Mouse (Mus musculus): ENCODE results near the gene P2rx7.
"Not testable (repeated sequence)": the region's sequence is repeated elsewhere in the genome, so short reads cannot be mapped to it uniquely, and the experiment has no call there.

The P2rx7 gene

GRCm38 (mm10) chr5:122646050-122646449 lies 2.3 kb downstream of the P2rx7 start:
- no peak for DNase-seq (ENCODE audit: low spot score in 2 of 2)

DNA sequence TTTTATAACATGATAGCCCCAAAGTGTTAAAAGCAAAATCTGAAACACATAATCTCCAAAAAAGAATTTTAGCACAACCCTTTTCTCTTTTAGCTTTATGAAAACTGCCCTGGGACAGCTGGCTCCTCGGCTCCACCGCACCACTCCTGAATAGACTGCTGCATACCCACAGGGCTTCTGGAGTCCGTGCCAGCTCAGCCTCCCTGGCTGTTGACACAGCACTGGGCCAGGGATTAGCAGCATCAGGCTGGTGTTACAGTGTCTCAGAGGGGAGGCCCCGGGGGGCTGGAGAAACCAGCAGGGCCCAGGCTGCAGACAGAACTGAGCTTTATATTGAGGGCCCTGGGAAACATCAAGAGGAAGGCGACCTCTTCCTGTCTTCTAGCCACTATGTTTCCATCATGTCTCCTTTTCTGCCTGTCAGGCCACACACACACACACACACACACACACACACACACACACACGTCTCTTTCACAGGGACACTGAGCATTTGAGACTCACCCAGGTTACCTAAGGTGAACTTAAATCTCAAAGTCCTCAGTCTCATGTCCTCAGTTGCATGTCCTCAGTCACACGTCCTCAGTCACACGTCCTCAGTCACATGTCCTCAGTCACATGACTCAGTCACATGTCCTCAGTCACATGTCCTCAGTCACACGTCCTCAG lies 3.7 kb downstream of the P2rx7 start:
- DNase-seq (ENCODE audit: low spot score in 2 of 2), result no peak

DNA sequence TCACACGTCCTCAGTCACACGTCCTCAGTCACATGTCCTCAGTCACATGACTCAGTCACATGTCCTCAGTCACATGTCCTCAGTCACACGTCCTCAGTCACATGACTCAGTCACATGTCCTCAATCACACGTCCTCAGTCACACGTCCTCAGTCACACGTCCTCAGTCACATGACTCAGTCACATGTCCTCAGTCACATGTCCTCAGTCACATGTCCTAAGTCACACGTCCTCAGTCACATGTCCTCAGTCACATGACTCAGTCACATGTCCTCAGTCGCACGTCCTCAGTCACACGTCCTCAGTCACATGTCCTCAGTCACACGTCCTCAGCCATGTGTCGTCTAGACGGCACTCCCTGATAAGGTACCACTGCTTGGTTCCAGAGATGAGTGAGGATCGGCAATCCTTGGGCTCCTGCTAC lies 4.3 kb downstream of the P2rx7 start:
- DNase-seq (ENCODE audit: low spot score in 2 of 2), result not testable (repeated sequence)

GRCm38 (mm10) chr5:122649264-122649663 lies 5.6 kb downstream of the P2rx7 start:
- DNase-seq (ENCODE audit: low spot score in 2 of 2), result no peak

DNA sequence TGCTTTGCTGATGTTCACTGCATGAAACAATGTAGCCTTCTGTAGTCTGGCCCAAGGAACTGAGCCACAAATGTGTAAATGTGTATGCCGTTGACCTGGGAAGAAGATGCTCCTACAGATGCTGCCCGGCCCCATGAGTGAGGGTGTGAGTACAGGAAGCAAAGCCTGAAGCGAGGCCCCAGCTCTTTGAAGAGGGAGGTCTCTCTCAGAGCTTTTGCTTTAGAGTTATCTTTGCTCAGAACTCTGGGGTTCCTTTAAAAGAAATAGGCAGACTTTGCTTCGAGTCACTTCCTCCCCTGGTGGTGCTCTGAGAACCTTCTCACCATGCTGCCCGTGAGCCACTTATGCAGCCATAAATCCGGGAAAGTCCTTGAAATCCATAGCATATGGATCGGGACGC lies 6.4 kb downstream of the P2rx7 start:
- no peak for DNase-seq (ENCODE audit: low spot score in 2 of 2)

DNA sequence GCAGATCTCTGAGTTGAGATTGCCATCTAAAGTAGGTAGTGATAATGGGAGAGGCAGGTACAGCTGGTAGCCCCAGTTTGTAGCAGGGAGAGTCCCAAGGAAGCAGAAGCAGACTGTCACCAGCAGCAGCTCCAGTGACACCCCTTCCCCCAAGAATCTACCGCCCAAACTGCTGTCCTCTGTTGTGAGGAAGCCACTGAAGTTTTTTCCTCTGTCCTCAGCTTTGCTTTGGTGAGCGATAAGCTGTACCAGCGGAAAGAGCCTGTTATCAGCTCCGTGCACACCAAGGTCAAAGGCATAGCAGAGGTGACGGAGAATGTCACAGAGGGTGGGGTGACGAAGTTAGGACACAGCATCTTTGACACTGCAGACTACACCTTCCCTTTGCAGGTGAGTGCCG lies 8.8 kb downstream of the P2rx7 start:
- DNase-seq (ENCODE audit: low spot score in 2 of 2), result no peak

- DNase-seq (ENCODE audit: low spot score in 2 of 2), result no peak
Measured at GRCm38 (mm10) chr5:122653112-122653445, 9.4 kb downstream of the P2rx7 start.

DNA sequence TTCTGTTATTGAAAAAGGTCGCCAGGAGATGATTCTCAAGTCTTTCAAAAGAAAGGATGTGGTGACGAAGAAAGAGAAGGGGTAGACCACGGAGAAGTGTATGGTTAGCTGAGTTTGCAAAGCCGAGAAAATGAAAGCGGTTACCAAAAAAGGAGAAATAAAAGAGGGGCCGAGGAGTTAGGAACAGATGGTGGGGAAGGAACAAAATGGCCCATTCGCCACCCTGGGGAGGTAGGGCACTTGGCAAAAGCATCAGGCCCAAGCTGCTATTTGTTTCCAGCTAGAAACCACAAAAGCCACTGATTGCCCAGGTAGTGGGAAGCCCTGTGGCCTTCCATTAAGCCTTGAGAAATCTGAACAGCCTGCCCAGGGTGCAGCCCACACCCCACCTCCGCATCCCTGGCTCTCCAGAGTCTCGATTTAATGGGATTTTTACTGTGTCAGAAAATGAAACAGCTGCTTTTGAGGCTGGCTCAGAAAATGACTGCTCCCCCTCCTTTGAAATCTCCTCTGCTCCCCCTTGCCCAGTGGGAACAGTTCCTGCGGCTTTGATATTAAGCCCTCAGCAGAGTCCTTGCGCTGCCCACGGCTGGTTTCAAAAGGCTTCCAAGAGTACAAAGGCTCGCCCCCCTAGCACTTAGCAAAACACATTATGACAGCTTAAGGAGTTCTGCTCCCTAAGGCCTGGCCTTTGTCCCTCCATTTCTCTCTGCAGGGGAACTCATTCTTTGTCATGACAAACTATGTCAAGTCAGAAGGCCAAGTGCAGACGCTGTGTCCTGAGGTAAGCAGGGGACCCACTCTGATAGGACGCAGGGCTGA lies 9.9 kb downstream of the P2rx7 start:
- no peak for DNase-seq (ENCODE audit: low spot score in 2 of 2)

- no peak for DNase-seq (ENCODE audit: low spot score in 2 of 2)
Measured at GRCm38 (mm10) chr5:122654268-122654573, 10.5 kb downstream of the P2rx7 start.

DNA sequence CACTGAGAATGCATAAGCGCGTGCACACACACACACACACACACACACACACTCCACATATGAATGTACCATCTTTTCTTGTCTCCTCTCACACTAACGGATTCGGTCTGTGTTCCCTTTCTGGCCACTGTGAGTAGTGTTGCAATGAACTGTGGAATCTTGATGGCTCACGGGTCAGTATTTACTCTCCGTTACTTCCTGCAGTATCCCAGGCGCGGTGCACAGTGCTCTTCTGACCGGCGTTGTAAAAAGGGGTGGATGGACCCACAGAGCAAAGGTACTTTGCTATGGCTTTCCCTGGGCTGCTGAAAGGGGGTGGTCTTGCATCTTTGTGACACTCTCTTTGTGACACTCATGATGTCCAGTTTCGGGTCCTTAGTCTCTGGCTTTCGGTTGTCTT lies 13.1 kb downstream of the P2rx7 start:
- DNase-seq (ENCODE audit: low spot score in 2 of 2), result no peak

- DNase-seq (ENCODE audit: low spot score in 2 of 2), result no peak
Measured at GRCm38 (mm10) chr5:122662501-122662900, 18.8 kb downstream of the P2rx7 start.

DNA sequence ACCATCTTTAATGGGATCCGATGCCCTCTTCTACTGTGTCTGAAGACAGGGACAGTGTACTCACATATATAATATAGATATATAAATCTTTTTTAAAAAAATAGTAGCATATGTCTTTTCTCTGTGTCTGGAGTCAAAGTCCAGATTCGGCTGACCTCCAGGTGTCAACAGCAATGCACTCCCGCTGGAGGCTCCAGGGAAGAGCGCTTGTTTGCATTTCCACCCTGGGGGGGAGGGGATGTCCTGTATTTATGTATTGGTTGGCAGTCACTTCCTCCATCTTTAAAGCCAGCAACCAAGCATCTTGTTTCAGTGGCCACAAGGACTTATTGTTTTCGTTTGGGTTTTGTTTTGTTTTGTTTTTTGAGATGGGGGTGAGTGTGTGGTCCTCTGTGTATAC lies 21.3 kb downstream of the P2rx7 start:
- DNase-seq (ENCODE audit: low spot score in 2 of 2), result no peak

DNA sequence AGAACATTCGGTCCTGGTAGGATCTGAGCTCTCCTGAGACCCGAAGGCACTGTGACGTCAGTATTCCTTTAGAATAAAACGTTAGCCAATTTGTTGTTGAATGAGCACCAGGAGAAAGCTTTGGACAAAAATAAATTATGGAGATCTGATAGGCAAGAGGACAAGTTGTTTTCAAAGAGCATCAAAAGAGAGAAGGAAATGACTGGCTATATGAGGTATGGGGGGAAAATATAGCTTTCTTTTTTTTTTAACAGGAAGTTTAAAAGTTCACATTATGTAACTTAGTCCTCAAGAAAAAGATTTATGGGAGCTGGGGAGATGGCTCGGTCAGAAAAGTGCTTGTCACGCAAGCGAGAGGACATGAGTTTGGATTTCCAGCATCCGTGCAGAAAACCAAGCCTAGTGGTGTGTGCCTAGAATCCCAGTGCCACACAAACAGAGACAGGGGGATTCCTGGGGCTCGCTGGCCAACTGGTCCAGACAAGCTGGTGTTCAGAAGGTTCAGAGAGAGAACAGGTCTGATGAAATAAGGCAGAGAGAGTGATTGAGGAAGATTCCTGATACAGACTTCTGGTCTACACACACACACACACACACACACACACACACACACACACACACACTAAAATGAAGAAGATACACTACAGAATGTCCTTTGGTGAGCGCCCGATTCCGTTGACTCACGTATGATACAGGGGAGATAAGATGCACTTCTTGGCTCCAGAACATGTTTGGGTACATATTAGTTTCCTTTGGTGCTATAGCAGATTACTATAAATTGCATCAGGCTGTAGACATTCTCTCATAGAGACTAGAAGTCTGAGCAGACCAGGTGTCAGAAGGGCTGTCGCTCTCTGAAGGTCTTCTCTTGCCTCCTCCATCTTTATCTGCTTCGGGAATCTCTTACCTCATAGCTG lies 25.5 kb downstream of the P2rx7 start:
- no peak for DNase-seq (ENCODE audit: low spot score in 2 of 2)

GRCm38 (mm10) chr5:122671641-122672040 lies 27.9 kb downstream of the P2rx7 start:
- not testable (repeated sequence) for DNase-seq (ENCODE audit: low spot score in 2 of 2)

GRCm38 (mm10) chr5:122672298-122672697 lies 28.6 kb downstream of the P2rx7 start:
- no peak for DNase-seq (ENCODE audit: low spot score in 2 of 2)

DNA sequence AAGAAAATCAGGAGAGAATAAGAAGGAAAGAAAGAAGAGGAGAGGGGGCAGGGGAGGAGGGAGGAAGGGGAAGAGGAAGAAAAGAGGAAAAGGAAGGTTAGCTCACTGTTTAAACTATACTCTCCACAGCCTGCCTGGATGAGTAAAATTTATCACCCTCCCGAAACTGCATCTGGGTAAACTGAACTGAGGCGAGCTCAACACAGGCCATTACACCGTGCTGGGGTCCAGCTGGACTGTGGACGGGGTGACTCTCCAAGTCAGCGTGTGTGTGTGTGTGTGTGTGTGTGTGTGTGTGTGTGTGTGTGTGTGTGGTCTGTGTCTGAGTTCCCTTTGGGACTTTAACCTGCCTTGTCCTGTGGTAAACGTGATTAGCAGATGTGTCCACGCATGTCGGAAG lies 32.3 kb downstream of the P2rx7 start:
- no peak for DNase-seq (ENCODE audit: low spot score in 2 of 2)

DNA sequence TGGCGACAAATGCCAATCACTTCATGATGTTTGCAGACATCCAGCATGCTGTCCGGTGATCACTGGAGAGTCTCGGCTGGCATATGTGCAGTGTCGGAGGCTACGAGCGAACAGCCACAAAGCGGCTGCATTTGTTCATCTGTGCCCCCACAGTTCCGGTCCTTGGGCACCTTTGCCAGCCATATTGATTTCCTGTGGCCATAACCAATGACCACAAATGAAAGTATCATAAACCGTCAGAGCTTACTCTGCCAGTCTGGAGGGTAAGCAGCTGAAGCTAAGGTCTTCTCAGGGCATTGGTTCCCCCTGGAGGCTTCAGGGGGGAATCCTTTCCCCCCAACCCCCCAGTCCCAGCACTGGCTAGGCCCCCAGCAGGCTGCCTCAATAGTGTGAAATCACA lies 34.3 kb downstream of the P2rx7 start:
- no peak for DNase-seq (ENCODE audit: low spot score in 2 of 2)

- DNase-seq (ENCODE audit: low spot score in 2 of 2), result no peak
Measured at GRCm38 (mm10) chr5:122679881-122680280, 36.2 kb downstream of the P2rx7 start.

GRCm38 (mm10) chr5:122681276-122681675 lies 37.6 kb downstream of the P2rx7 start:
- DNase-seq (ENCODE audit: low spot score in 2 of 2), result no peak

DNA sequence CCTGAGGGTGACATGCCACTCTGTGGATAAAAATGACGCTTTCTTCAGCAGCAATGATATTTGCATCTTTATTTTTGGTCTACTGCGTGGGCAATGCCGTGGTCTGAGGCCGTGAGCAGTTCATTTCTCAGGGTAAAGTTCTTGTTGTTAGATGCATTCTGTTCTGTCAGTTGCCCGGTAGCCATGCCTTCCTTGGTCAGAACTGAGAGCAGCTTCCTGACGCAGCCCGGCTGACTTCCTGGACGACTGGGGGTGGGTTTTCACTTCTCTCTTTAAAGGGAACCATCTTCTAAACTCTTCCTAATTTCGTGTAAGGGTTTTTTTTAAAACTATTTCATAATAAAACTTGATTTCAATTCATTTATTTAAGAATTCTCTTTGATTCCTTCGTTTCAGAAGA lies 40.2 kb downstream of the P2rx7 start:
- no peak for DNase-seq (ENCODE audit: low spot score in 2 of 2)

- DNase-seq (ENCODE audit: low spot score in 2 of 2), result no peak
Measured at GRCm38 (mm10) chr5:122687391-122687790, 43.7 kb downstream of the P2rx7 start.

DNA sequence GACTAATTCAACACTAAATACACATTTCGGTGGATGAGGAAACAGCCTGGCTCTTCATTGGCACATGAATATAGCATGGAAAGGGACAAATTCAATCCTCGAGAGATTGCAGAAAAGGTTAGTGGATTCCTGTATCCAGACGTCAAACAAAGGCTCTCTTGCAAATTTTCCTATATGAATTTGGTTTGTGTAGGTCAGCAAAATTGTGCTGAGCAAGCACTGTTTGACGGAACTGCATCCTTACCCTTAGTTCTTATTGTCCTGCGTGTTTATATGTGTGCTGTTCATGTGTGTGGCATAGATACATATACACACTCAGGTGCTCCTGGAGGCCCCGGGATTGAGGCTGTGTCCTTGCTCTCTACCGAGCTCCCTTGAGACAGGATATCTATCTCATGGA lies 45.4 kb downstream of the P2rx7 start:
- no peak for DNase-seq (ENCODE audit: low spot score in 2 of 2)

GRCm38 (mm10) chr5:122690486-122690885 lies 46.8 kb downstream of the P2rx7 start:
- DNase-seq (ENCODE audit: low spot score in 2 of 2), result no peak
